Mouse (Mus musculus): ENCODE results near the gene Dus1l. TPM values are rescaled to one million over a fixed set of nuclear protein-coding genes. Genes with fewer than 3 reads are reported as not detected.
"Not testable (repeated sequence)": the region's sequence is repeated elsewhere in the genome, so short reads cannot be mapped to it uniquely, and the experiment has no call there.

The Dus1l gene
- 38.1 and 42.2 TPM in 2 replicates for polyA plus RNA-seq (2015; fragmentation: Nextera tagmentation; extraction: Ambion mirVana)

DNA sequence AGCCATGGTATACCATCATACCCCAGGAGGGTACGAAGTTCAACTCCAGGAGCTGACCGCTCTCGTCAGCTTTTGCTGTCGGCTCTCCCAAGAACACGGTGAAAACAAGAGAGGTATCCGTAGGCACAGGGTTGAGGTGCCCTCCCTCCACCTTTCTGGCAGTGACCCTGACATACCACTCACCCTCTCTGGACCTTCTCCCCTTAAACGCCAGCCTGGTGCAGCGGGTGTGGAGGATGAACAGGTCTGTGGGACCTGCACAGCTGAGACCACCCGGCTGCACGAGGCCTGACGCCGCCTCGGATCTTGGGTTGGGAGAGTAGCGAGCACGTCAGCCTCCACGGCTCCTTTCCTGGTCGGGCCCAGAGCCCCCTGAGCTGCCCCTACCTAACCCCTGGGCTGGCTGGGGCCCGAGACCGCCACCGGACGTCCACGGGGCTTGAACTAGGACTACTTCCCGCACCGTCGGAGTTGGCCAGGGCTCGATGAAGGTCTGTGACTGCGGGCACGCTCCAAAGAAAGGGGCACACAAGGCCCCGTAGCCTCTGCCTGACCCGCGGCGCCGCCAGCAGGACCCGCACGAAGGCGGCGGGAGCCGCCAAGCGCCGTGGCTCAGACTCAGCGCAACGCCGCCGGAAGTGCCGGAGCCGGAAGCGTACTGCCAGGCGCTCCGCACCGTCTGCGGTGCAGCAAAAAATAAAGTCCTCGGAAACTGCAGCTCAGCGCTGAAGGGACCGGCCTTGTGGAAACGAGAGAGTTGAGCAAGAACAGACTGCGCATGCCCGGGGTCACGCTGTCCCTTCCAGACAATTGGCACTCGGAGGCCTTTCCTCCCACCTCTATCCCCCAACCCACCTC, at the start of gene Dus1l:
TSS of gene Dus1l (minus strand) at position 648 of the 858 bp plus-strand sequence.
- peaks cover 11% of the 10 kb centered on the region for H3K36me3 ChIP-seq (ENCODE audit: control insufficient read depth, insufficient read depth, low read length)
- H3K4me2 ChIP-seq (ENCODE audit: low read length) = peak within 1 kb of the TSS; percentile 95
- WGBS = 3% methylated on average over 59 of the region's 59 CpGs
- peaks cover 18% of the 10 kb centered on the region for H3K4me1 ChIP-seq (ENCODE audit: control insufficient read depth, insufficient read depth, low read length)
- peak within 1 kb of the TSS; percentile 84 for H3K4me3 ChIP-seq (ENCODE audit: low read depth, low read length)
- peak within 1 kb of the TSS; percentile 85 for H3K9ac ChIP-seq (ENCODE audit: low read depth, low read length)
- H3K27me3 ChIP-seq (ENCODE audit: control insufficient read depth, insufficient read depth, low read depth, low read length) = no peaks in the 10 kb centered on the region
- peak; percentile 91 for ATAC-seq
- H3K27ac ChIP-seq (ENCODE audit: low read length) = peak within 1 kb of the TSS; percentile 80
- no peaks in the 10 kb centered on the region for H3K9me3 ChIP-seq (replicated peaks; ENCODE audit: control insufficient read depth, low read length, poor library complexity, severe bottlenecking)

- no peak overlapping the region for H3K4me3 ChIP-seq (ENCODE audit: low read depth, low read length)
- no peak overlapping the region for H3K4me2 ChIP-seq (ENCODE audit: low read length)
- ATAC-seq = no peak
- H3K4me1 ChIP-seq (ENCODE audit: control insufficient read depth, insufficient read depth, low read length) = no peaks in the 10 kb centered on the region
- WGBS = 93% methylated on average over 4 of the region's 4 CpGs
- no peak overlapping the region for H3K27ac ChIP-seq (ENCODE audit: low read length)
- H3K27me3 ChIP-seq (ENCODE audit: control insufficient read depth, insufficient read depth, low read depth, low read length) = no peaks in the 10 kb centered on the region
- H3K9ac ChIP-seq (ENCODE audit: low read depth, low read length) = no peak overlapping the region
- no peaks in the 10 kb centered on the region for H3K9me3 ChIP-seq (replicated peaks; ENCODE audit: control insufficient read depth, low read length, poor library complexity, severe bottlenecking)
- no peaks in the 10 kb centered on the region for H3K36me3 ChIP-seq (ENCODE audit: control insufficient read depth, insufficient read depth, low read length)
Measured at GRCm38 (mm10) chr11:120844329-120844728, 48.1 kb upstream of the Dus1l start.

- Histone ChIP-seq H3K4me2 (ENCODE audit: low read length) (no peak overlapping the region), H3K9me3 (replicated peaks; ENCODE audit: control insufficient read depth, low read length, poor library complexity, severe bottlenecking) (no peaks in the 10 kb centered on the region), H3K27ac (ENCODE audit: low read length) (peak overlapping the region; percentile 68), H3K4me1 (ENCODE audit: control insufficient read depth, insufficient read depth, low read length) (0 out of 2 replicates have a peak, but pooled peaks cover 5% of the 10 kb centered on the region), H3K4me3 (ENCODE audit: low read depth, low read length) (no peak overlapping the region), H3K36me3 (ENCODE audit: control insufficient read depth, insufficient read depth, low read length) (no peaks in the 10 kb centered on the region), H3K27me3 (ENCODE audit: control insufficient read depth, insufficient read depth, low read depth, low read length) (no peaks in the 10 kb centered on the region), H3K9ac (ENCODE audit: low read depth, low read length) (no peak overlapping the region)
- ATAC-seq = peak; percentile 75
- 17% methylated on average over 8 of the region's 8 CpGs for WGBS
Measured at GRCm38 (mm10) chr11:120833555-120834280, 37.5 kb upstream of the Dus1l start.

- not testable (repeated sequence) for H3K4me2 ChIP-seq (ENCODE audit: low read length); H3K27me3 ChIP-seq (ENCODE audit: control insufficient read depth, insufficient read depth, low read depth, low read length); H3K9me3 ChIP-seq (replicated peaks; ENCODE audit: control insufficient read depth, low read length, poor library complexity, severe bottlenecking); H3K4me3 ChIP-seq (ENCODE audit: low read depth, low read length); H3K4me1 ChIP-seq (ENCODE audit: control insufficient read depth, insufficient read depth, low read length); ATAC-seq; H3K36me3 ChIP-seq (ENCODE audit: control insufficient read depth, insufficient read depth, low read length); H3K9ac ChIP-seq (ENCODE audit: low read depth, low read length)
- H3K27ac ChIP-seq (ENCODE audit: low read length) = peak overlapping the region; percentile 26; the same call in 1 of the 2 replicates
- 94% methylated on average over 5 of the region's 5 CpGs for WGBS
Measured at GRCm38 (mm10) chr11:120832962-120833361, 36.8 kb upstream of the Dus1l start.

GRCm38 (mm10) chr11:120831659-120832440, 35.6 kb upstream of the Dus1l start:
- Histone ChIP-seq H3K9me3 (replicated peaks; ENCODE audit: control insufficient read depth, low read length, poor library complexity, severe bottlenecking) (no peaks in the 10 kb centered on the region), H3K4me1 (ENCODE audit: control insufficient read depth, insufficient read depth, low read length) (0 out of 2 replicates have a peak, but pooled peaks cover 5% of the 10 kb centered on the region), H3K4me3 (ENCODE audit: low read depth, low read length) (no peak overlapping the region), H3K27me3 (ENCODE audit: control insufficient read depth, insufficient read depth, low read depth, low read length) (no peaks in the 10 kb centered on the region), H3K9ac (ENCODE audit: low read depth, low read length) (no peak overlapping the region), H3K27ac (ENCODE audit: low read length) (no peak overlapping the region), H3K4me2 (ENCODE audit: low read length) (no peak overlapping the region), H3K36me3 (ENCODE audit: control insufficient read depth, insufficient read depth, low read length) (no peaks in the 10 kb centered on the region)
- no peak for ATAC-seq
- WGBS = 84% methylated on average over 3 of the region's 3 CpGs

- Histone ChIP-seq H3K27me3 (ENCODE audit: control insufficient read depth, insufficient read depth, low read depth, low read length) (no peaks in the 10 kb centered on the region), H3K9me3 (replicated peaks; ENCODE audit: control insufficient read depth, low read length, poor library complexity, severe bottlenecking) (no peaks in the 10 kb centered on the region), H3K9ac (ENCODE audit: low read depth, low read length) (no peak overlapping the region), H3K4me2 (ENCODE audit: low read length) (no peak overlapping the region), H3K4me1 (ENCODE audit: control insufficient read depth, insufficient read depth, low read length) (peaks cover 7% of the 10 kb centered on the region; the same call in 1 of the 2 replicates), H3K27ac (ENCODE audit: low read length) (no peak overlapping the region), H3K36me3 (ENCODE audit: control insufficient read depth, insufficient read depth, low read length) (no peaks in the 10 kb centered on the region), H3K4me3 (ENCODE audit: low read depth, low read length) (no peak overlapping the region)
- ATAC-seq = no peak
- 88% methylated on average over 12 of the region's 12 CpGs for WGBS
Measured at GRCm38 (mm10) chr11:120830686-120831085, 34.5 kb upstream of the Dus1l start.

DNA sequence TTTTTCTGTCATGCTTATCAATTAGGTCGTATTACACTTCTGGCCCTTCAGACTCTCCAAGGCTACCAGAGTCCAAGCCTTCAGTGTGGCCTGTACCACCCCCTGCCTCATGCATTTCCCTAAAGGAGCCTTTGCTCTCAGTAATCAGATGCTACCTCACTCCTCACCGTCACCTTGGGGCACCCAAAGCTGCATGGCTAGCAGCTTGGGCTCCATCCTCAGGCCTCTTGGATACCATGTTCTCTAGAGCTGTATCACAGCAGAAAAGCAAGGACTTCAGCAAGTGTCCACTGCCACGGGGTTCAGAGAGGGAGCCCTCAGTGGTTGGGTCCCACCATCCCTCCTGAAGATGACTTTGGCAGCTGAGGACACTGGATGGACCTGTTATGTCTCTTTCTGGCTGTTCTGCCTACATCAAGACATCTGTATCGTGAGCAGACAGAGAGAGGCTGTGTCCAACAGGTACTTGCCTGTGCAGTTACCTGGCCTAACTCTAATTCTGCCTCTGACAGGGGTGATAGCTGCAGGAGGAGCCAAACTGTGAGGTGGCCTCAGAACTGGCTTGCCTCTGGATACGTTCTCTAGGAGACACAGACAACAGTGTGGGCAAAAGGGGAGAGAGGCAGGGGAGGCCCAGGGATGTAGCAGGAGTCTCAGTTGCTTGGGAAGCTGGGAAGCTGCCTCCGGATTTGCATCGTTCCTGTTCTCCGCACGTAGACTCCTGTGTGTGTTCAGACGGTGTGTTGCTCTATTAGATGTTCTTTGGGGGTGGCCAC, 33.7 kb upstream of the Dus1l start:
- WGBS = 91% methylated on average over 10 of the region's 10 CpGs
- H3K4me2 ChIP-seq (ENCODE audit: low read length) = no peak overlapping the region

DNA sequence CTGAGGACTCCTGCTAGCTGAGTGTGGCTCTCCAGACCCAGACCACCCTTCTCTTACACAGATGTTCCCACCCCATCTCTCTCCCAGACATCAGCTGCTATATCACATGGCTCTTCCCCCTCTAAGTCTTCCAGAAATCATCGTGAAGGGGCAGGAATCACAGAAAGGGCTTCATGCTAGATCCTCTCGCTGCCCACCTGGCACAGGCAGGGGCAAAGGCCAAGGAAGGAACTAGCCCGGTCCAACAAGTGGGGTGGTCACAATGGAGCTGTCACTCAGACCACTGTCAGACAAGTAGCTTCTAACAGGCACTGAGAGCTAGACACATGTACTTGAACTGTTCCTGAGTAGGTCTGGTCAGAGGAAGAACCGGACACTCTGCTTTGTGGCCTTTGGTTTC, 32.2 kb upstream of the Dus1l start:
- Histone ChIP-seq H3K27me3 (ENCODE audit: control insufficient read depth, insufficient read depth, low read depth, low read length) (no peaks in the 10 kb centered on the region), H3K36me3 (ENCODE audit: control insufficient read depth, insufficient read depth, low read length) (no peaks in the 10 kb centered on the region), H3K4me1 (ENCODE audit: control insufficient read depth, insufficient read depth, low read length) (peaks cover 11% of the 10 kb centered on the region), H3K27ac (ENCODE audit: low read length) (no peak overlapping the region), H3K4me3 (ENCODE audit: low read depth, low read length) (no peak overlapping the region), H3K9ac (ENCODE audit: low read depth, low read length) (no peak overlapping the region), H3K4me2 (ENCODE audit: low read length) (no peak overlapping the region), H3K9me3 (replicated peaks; ENCODE audit: control insufficient read depth, low read length, poor library complexity, severe bottlenecking) (no peaks in the 10 kb centered on the region)
- 77% methylated on average over 4 of the region's 4 CpGs for WGBS
- ATAC-seq = no peak

More for the DNA sequence above, 33.7 kb upstream of the Dus1l start:
- no peak overlapping the region for H3K4me3 ChIP-seq (ENCODE audit: low read depth, low read length)
- peaks cover 15% of the 10 kb centered on the region for H3K4me1 ChIP-seq (ENCODE audit: control insufficient read depth, insufficient read depth, low read length)
- no peaks in the 10 kb centered on the region for H3K27me3 ChIP-seq (ENCODE audit: control insufficient read depth, insufficient read depth, low read depth, low read length)
- H3K36me3 ChIP-seq (ENCODE audit: control insufficient read depth, insufficient read depth, low read length) = no peaks in the 10 kb centered on the region
- no peak for ATAC-seq
- no peak overlapping the region for H3K27ac ChIP-seq (ENCODE audit: low read length)
- H3K9ac ChIP-seq (ENCODE audit: low read depth, low read length) = no peak overlapping the region
- no peaks in the 10 kb centered on the region for H3K9me3 ChIP-seq (replicated peaks; ENCODE audit: control insufficient read depth, low read length, poor library complexity, severe bottlenecking)
